Mouse (Mus musculus) liver, postnatal 0 days (tissue): ENCODE measurements at regions not wholly inside any gene's neighbourhood (a gene's known extent, or its start where the extent isn't known, plus 50 kb on each side); places are given as distances from the start of the nearest gene placed in this dataset.

Experiments used
- CTCF ChIP-seq: sonication (generic); IDR thresholded peaks from 2 replicates; pipeline ENCODE4 v1.5.1; 2016; ENCODE audit warnings: antibody characterized with exemption, low read depth
- EP300 ChIP-seq: IDR thresholded peaks from 2 replicates; pipeline ENCODE4 v1.6.1; 2016; ENCODE audit warnings: antibody characterized with exemption, low read depth, mild to moderate bottlenecking

- TF ChIP-seq CTCF (no peak), EP300 (no peak)
These were observed 235.3 kb upstream of the Maf start for GRCm38 (mm10) chr8:115942731-115943509.
